Mouse (Mus musculus) fibroblast of lung, adult 2 months (primary cell): ENCODE data around the gene Lgr6.

Experiments
- DNase-seq: peaks from one replicate; pipeline ENCODE4 v3.0.0-alpha.2; 2011; ENCODE audit warnings: low read depth

The Lgr6 gene

DNA sequence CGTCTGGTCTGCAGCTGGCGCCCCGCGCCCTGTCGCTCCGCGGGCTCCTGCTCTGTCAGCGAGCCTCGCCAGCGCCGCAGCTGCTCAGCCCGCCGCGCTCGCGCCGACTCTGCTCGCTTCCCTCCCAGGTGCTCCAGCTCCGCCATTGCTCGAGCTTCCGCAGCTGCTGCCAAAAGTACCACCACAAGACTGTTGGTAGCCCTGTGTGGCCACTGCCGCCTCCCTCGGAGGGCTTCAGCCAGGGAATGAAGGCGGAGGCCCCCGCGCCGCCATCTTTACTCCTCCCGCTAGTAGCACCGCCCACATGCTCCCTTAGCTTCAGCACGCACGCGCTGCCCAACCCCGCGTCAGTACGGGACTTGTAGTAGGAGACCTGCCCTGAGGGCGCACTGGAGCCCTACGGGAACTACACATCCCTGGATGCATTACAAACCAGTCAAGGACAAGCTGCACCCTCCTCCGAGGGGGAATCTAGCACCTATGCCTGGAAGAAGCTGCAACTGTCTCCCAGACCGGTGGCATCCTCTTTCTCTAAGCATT lies 149.4 kb downstream of the Lgr6 start, which contains the start of gene Ppp1r12b:
TSS of gene Ppp1r12b (minus strand) at position 306 of the 540 bp plus-strand sequence.
- peak; percentile 86 for DNase-seq

DNA sequence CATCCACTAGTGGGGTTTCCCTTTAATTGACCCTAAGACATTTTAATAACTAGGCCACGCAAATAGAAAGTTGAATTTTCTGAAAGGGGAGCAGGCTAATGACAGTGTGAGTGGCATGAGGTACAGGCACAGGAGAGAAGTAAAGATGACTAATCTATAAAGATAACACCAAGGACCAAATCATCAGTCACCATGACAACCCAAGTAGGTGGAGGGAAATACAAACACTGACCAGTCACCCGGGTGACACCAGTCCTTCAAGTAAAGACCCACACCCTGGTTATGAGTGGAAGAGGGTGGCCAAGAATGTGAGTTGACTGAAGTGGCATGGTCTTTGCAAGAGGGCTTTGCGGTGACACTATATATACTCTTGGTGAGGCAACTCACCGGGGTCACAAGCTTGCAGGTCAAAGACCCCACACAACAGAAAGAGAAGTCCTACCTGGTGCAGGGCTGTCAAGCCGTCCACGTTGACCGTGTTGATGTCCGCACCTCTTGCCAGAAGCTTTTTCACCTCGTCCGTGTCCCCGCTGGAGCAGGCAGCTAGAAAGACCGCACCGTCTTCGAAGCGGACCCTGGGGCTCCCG lies 149.9 kb downstream of the Lgr6 start:
- DNase-seq: no peak

DNA sequence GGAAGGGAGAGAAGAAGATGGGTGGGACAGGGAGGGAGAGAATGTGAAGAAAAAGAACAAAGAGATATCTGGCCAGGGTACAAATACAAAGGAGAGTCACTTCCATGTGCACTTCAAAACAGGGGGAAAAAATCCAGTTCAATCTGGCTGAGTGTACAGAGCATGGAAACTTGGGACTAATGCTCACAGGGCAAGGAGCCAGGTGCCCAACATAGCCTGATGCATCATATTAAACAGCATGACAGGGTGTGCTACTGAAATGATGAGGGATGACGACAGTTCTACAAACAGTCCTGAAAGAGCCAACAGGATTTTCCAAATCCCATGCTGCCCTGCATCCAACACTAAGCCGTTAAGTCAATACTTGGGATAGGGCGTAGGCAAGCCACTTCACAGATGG lies 155.1 kb downstream of the Lgr6 start:
- DNase-seq: no peak

DNA sequence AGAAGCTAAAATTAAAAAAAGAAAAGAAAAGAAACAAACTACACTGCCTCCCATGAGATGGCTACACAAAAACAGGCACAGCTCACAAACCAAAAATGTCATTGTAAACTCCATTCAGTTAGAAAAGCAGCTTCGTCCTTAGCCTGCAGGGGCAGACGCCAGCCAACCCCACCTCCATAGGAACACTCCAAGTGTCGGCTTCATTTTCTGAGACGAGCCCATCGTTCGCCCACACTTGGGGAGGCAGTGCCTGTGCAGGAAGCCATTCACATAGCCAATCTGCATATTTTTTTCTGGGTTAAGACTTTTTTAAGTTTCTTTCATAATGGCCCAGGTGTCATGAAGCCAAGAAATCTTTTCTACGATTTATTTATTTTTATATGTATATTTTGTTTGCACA lies 157.5 kb downstream of the Lgr6 start:
- DNase-seq: no peak

DNA sequence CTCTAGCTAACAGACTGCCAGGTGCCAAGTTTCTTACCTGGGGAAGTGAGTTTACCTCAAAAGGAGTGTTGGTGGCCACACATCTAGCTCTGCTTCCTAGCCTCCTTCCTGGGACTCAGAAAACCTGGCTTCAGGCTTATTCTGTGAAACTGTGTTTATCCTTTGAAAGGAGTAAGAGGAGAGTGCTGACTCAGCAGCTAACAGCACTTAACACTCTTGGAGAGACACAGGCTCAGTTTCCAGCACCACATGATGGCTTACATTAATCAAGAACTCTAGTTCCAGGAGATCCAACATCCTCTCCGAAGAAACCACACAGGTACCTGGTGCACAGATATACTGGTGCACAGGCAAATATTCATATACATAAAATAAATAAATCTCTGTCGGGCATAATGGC lies 162.2 kb downstream of the Lgr6 start:
- DNase-seq: no peak

DNA sequence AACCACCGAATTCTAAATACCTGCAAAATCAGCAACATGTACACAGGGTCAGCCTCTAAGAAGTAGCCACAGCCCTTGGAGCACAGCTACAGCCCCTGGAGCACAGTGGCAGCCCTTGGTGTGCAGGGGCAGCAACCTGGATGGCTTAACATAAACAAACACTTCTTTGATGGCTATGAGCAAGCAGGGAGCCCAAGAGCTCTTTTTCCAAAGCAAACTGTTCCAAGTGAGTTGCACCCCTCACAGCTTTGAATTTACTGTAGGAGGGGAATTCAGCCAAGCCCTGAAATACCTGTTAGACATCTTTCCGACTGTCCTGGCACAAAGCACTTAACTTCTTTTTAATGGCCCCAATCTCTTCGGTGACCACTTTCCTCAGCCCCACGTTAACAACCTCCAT lies 164.2 kb downstream of the Lgr6 start:
- no peak for DNase-seq

DNA sequence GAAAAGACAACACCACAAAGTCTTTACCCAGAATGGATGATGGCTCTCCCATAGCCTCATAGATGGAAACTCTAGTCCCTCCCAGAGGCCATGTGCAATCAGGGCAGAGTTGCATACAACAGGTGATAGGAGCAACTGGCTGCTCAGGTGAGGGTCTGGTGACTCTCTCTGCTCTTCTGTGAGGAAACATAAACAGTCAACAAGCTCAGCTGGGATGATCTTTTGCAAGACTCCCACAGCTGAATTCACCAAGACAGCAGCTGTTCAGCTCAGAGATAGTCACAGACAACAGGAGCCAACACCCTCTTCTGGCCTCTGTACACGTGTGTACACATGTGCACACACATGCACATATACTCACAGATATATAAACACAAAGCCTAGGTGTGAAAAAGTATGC lies 166.8 kb downstream of the Lgr6 start:
- DNase-seq: no peak

DNA sequence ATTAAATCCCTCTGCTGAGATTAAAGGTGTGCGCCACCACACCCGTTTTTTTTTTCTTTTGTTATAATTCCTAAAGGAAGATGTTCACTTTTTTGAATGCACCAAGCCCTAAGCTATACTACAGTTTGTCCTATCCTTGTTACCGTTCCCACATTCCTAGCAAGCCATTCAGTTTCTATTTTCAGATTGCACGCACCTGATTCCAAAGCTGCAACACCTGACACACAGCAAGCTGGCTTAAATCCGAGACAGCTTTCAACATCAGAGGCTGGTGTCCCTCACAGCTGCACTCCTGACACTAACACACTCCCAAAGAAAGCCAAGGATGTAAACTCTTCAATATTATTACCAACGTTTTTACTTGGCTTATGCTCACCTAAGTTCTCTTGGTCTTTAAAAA lies 168.7 kb downstream of the Lgr6 start:
- DNase-seq: no peak
